Mouse (Mus musculus) splenic B cell, adult 2 months (primary cell): Measurements from ENCODE around the gene Myl6.
"Not testable (repeated sequence)": the region's sequence is repeated elsewhere in the genome, so short reads cannot be mapped to it uniquely, and the experiment has no call there.

Source experiments
- DNase-seq: peaks from one replicate; pipeline ENCODE4 v3.0.0-alpha.2; 2011; ENCODE audit warnings: low read depth, low spot score
- H3K27me3 ChIP-seq: 2 replicates; pipeline ENCODE4 v1.6.1; 2012; ENCODE audit warnings: mild to moderate bottlenecking, low read length, moderate library complexity, mixed read lengths; ENCODE audit not compliant: control insufficient read depth, poor library complexity, insufficient read depth, severe bottlenecking
- H3K36me3 ChIP-seq: 2 replicates; pipeline ENCODE4 v1.6.1; 2012; ENCODE audit warnings: mild to moderate bottlenecking, low read length, moderate library complexity, mixed read lengths; ENCODE audit not compliant: control insufficient read depth, poor library complexity, insufficient read depth, severe bottlenecking

The Myl6 gene

DNA sequence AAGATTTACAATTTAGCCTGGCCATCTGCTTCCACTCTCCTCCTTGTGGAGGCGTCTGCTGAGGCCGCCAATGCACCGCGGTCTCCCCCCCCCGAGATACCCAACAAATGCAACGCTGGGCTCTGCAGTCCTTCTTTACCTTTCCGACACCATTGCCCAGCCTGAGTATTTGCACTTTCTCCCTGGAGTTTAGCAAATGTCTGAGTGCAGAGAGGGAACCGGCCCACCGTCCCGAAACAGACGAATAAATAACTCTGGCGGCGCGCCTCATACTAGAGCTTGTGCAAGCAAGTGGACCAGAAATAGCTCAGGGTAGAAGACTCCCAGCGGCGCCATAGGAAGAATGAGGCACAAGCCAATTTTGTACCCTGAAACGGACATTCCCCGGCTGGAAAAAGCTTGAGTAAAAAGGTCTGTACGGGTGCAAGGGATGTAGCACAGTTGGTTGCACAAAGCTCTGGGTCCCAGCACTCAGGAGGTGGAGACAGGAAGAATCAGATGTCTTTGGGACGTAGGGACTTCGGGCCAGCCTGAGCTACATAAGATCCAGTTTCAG lies 5.2 kb upstream of the Myl6 start:
- H3K27me3 ChIP-seq: no peaks in the 10 kb centered on the region
- H3K36me3 ChIP-seq: no peaks in the 10 kb centered on the region
- no peak for DNase-seq

DNA sequence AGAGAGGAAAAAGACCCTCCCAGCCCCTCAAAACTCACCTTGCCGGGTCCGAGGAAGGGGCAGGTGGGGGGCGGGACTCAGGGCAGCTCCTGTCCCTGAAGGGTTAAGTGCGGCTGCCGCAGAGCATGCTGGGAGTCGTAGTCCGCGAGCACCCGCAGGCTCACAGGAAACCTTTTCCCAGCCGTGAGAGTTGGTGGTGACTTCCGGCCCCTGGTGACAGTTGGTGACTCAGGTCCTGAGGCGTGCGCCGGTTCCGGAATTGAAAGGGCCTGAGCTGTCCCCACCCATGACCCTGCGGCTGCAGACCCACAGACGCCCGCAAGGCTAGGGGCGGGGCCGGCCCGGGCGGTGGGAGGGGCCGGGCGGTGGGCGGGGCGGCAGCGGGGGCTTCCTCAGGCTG lies 4.6 kb upstream of the Myl6 start, which contains the start of gene Myl6b:
Gene Myl6b, minus strand, starts transcription at position 96 of the 400 bp plus-strand sequence.
- H3K36me3 ChIP-seq: no peaks in the 10 kb centered on the region
- DNase-seq: peak; percentile 98

DNA sequence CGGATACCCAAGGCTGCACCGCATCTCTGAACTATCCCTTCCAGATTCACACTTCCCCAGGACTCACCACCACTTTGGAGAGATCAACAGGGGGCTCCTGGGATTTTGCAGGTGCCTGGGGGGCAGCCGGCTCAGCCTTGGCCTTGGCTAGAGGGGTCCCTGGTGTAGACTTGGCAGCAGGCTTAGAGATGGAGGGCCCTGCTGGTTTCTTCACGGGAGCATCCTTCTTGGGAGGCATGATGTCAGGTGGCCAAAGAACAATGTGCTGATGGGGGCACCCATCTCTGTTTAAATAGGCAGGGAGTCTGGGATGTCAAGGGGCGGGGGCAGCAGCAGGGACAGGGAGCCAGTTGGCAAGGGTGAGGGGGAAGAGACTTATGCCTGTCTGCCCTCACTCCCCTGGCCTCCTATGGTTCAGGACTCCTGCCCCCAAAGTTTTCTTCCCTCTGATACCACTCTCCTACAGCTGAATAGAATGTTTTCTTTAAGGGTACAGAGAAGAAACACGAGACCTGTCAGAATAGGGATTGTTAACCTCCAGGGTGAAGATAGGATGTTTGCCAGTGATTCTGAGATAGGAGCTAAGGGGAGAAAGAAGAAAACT lies 3.3 kb upstream of the Myl6 start:
- DNase-seq: no peak
- Histone ChIP-seq H3K27me3 (no peaks in the 10 kb centered on the region), H3K36me3 (no peaks in the 10 kb centered on the region)

More for the DNA sequence above, 4.6 kb upstream of the Myl6 start, which contains the start of gene Myl6b:
- H3K27me3 ChIP-seq: no peaks in the 10 kb centered on the region

DNA sequence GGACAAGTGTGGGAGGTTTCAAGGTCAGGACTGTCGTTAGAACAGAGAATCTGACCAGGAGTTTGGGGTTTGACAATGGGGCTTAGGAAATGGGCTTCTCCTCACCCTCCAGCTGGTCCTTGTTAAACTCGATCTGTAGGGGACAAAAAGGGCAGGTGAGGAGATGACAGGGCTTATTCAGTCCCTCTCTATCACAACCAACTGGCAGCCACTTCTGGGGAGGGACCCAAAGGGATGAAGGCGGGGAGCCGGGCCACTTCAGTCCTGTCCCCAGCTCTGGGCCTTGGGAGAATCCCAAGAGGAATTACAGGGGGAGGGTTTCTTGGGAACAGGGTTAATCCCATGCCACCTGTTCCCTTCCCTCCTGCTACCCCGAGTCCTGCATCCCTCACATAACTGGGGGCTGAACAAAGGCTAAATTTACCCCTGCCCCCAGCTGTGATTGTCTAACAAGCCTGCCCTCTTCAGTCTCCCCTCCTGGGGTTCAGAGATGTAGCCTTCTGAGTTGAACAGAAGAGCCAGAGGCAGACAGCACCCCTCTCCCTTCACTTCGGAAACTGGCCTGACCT lies 2.6 kb upstream of the Myl6 start:
- Histone ChIP-seq H3K36me3 (no peaks in the 10 kb centered on the region), H3K27me3 (no peaks in the 10 kb centered on the region)
- DNase-seq: no peak

DNA sequence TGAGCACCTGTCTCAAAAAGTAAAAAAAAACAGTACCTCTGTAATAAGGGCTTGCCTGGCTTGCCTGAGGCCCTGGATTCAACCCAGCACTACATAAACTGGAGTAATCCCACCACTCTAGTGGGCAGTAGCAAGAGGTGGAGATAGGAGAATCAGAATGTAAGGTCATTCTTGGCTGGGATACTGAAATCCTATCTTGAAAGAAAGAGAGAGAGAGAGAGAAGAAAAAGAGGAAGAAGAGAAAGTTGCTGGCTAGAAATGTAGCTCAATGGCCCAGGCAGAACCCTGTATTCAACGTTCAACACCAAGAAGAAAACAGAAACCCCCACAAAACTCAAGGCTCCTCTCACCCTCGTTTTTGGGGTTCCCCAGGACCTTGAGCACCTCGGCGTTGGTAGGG lies 2.0 kb upstream of the Myl6 start:
- H3K36me3 ChIP-seq: no peaks in the 10 kb centered on the region
- no peak for DNase-seq
- no peaks in the 10 kb centered on the region for H3K27me3 ChIP-seq

DNA sequence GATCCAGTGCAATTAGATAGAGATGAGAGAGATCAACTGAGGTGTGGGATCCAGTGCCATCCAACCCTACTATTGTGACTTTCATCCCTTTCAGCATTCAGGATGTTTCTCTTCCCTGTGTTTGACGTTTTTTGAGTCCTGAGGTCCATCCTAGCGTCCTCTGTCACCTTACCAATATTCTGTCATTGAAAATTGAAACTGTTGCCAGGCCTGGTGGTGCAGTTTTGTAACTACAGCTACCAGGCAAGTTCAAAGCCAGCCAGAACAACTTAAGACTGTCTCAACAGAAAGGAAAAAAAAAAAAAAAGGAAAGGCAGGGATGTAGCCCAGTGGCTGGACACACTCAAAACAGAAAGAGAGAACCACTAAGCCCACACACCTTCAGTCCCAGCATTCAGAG lies 1.3 kb upstream of the Myl6 start:
- DNase-seq: peak; percentile 33
- H3K36me3 ChIP-seq: no peaks in the 10 kb centered on the region

DNA sequence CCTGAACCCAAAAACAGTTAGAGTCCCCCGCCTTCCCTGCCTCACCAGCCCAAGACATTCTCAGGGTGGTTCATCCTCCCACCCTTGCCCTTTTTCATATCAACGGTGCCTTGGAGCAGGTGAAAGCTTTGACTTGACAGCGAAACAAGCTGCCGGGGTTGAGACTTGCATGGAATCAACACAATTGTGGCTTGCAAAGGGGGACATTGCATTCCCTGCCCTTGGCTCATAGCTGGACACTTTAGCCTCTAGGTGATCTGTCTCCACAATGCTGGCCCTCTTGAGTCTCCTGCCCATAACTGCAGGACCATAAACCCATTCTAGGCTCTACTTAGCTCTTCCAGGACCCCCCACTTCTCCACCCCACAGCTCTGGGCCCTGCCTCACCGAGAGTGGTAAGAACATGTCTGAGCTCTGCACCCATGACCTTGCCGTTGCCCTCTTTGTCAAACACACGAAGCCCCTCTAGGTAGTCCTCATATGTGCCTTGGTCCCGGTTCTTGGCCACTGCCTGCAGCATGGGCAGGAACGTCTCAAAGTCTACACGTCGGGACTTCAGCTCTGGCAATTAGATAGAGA lies 811 bp upstream of the Myl6 start:
- DNase-seq: no peak
- no peaks in the 10 kb centered on the region for H3K27me3 ChIP-seq
- H3K36me3 ChIP-seq: no peaks in the 10 kb centered on the region

More for the DNA sequence above, 1.3 kb upstream of the Myl6 start:
- no peaks in the 10 kb centered on the region for H3K27me3 ChIP-seq

DNA sequence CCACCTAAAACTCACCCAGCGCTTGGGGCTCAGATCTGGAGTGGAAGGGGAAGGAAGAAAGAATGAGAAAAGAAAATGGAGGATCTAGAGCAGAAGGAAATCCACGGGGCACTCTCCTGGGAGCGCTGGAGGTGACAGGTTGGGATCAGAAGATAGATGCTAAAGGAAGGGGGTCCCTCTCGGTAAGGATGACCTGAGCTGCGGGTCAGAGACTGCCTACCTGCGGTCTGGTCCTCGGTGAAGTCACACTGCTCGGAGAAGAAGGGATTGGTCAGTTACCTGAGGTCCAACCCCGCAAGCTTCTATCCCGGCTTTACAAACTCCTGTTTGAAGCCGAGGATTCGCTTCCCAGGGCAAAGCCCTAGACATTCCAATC lies 638 bp downstream of the Myl6 start:
- Histone ChIP-seq H3K27me3 (no peaks in the 10 kb centered on the region), H3K36me3 (peaks cover 4% of the 10 kb centered on the region)
- no peak for DNase-seq

DNA sequence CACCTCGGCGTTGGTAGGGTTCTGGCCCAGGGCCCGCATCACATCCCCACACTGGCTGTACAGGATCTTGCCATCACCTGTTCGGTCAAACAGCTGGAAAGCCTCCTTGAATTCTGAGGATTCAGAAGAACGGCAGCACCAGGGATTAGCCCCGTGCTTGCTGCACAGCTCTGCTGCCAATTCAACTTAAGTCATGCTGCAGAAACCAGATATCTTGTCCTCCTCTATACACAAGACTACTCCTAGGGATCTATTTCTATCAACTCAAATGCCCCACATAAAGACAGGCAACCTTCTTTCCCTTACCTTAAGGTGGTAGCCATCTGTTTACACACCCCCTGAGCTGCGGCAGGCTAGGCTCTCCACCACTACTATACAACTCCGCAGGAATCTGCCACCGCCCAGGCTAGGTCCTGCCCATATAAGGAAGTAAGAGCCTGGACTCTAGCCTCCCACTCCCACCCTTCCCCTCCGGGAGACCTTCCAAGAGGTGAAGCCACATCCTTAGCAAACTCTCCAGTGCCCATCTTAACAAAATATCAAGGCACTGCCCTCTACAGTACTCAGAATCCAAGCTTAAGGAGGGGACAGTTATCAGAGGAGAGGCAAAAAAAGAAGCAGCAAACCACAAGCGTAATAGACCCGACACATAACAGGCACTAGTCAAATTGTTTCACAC lies 1.2 kb downstream of the Myl6 start:
- no peaks in the 10 kb centered on the region for H3K27me3 ChIP-seq
- DNase-seq: peak; percentile 45
- H3K36me3 ChIP-seq: peaks cover 4% of the 10 kb centered on the region

DNA sequence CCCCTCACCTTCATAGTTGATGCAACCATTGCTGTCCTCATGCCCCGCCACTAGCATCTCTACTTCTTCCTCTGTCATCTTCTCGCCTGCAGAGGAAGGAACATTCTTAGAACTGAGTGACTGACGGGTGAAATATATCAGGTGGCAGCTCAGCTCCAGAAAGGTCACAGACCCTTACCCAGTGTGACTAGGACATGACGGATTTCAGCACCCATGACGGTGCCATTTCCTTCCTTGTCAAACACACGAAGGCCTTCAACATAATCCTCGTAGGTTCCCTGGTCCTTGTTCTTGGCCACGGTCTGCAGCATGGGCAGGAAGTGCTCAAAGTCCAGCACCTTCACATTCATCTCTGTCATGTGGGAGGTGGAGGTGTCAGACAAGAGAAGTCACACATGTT lies 1.9 kb downstream of the Myl6 start:
- not testable (repeated sequence) for H3K36me3 ChIP-seq, H3K27me3 ChIP-seq, DNase-seq

DNA sequence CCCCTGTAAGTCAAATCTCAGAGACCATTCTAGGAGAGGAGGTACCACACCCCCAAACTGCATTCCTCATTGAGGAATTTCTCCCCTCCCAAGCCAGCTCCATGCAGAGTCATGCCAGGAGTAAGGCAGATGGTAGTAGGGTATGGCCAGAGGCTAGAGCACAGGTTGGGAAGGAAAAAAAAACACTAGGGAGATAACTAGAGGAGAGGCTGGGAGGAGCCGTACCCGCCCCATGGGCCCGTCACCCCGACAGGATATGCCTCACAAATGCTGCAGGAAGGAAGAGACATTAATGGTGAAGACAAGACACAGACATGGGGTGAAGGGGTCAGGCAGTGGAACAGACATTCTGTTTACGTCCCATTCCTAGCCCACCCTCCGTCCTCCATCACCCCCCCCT lies 2.5 kb downstream of the Myl6 start:
- no peak for DNase-seq
- peaks cover 4% of the 10 kb centered on the region for H3K36me3 ChIP-seq
- no peaks in the 10 kb centered on the region for H3K27me3 ChIP-seq

DNA sequence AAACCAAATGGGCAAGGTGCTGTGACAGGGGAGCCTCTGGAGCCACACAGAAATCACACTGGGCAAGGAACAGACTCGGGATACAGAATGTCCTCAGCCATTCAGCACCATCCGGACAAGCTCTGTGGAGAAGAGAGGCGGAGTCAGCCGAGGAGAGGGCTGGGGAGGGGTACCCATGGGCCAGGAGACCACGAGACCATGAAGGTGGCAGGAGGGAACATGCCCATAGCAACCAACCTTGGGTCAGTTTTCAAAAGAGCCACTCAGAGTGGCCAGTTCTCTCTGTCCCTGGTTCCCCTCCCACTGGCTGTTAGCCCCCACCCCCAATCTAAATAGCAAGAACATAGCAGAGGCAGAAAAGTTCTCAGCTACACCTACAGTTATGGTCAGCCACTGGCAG lies 3.0 kb downstream of the Myl6 start:
- H3K27me3 ChIP-seq: no peaks in the 10 kb centered on the region
- H3K36me3 ChIP-seq: peaks cover 4% of the 10 kb centered on the region
- DNase-seq: no peak

DNA sequence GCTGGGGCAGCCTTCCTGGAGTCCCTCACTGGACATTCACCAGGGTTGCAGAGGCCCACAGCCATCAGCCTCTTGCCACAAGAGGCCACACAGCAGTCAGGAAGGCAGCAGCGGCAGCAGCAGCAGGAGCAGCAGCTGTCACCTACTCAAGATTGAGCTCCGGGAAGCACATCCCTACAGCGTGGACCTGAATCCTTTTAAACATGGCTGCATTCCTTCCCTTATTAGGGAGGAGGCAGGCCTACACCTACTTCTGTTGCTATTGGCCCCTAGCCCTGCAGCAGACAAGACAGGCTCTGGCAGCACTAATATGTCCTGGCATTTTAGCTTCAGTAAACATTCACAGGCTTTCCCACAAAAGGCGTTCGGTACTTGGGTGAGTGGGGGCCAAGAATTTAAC lies 3.7 kb downstream of the Myl6 start:
- peaks cover 8% of the 10 kb centered on the region for H3K36me3 ChIP-seq
- H3K27me3 ChIP-seq: no peaks in the 10 kb centered on the region
- no peak for DNase-seq

DNA sequence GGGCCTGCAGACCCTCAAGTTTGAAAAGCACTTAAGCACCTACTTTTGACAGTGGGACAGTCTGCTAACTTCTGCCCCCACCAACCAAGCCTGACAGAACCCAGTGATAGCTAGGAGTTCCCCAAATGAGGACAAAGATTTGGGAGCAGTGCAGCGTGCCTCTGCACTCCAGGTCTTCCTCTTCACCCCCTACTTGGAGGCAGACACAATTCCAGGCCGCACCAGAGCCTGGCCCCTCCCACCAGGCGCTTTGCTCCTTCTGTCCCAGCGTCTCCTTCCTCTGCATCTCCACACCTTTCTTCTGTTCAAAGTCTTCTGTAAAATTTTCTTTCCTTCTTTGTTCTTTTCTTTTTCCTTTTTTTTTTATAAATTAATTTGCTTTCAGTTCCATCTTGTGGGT lies 4.2 kb downstream of the Myl6 start:
- peaks cover 8% of the 10 kb centered on the region for H3K36me3 ChIP-seq
- no peak for DNase-seq
- no peaks in the 10 kb centered on the region for H3K27me3 ChIP-seq

DNA sequence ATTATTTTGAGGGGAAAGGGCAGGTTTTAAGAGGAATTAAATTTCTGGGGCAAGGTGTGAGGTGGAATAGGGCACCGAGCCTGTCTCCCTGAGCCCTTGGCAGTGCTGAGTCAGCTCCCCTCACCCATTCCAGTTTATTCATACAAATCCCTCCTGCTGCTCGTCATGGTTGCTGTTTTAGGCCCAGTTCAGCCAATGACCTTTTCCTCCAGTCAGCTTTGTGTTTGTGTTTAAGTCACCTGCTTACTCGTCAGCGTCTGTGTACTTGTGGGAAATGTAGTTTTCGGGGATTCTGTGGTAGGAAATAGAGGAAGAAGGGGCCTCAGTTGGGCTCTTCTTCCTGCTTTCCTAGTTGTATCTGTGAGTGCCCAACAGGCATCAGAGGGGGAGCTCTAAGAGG lies 4.6 kb downstream of the Myl6 start:
- H3K36me3 ChIP-seq: peaks cover 8% of the 10 kb centered on the region
- no peaks in the 10 kb centered on the region for H3K27me3 ChIP-seq
- DNase-seq: no peak
